Mouse (Mus musculus) adrenal gland, adult 18-20 months (tissue): ENCODE data around the gene Pip5k1a. TPM values are rescaled to one million over a fixed set of nuclear protein-coding genes. Genes with fewer than 3 reads are reported as not detected.
"Not testable (repeated sequence)": the region's sequence is repeated elsewhere in the genome, so short reads cannot be mapped to it uniquely, and the experiment has no call there.

Experiments used
- DNase-seq, 2 experiments: peaks; one replicate each; pipeline ENCODE4 v3.0.0; 2021 to 2022; ENCODE audit warnings: low spot score in 2 of 2
- total RNA-seq, 2 experiments: library from RNA; stranded (reverse); gene quantifications; 1 replicate in 1 of 2; 2 replicates in 1 of 2; pipeline ENCODE4 v1.2.3; 2021

Gene Pip5k1a
- total RNA-seq, 2 experiments from 2014 or later = 50.9 to 55.4 TPM

DNA sequence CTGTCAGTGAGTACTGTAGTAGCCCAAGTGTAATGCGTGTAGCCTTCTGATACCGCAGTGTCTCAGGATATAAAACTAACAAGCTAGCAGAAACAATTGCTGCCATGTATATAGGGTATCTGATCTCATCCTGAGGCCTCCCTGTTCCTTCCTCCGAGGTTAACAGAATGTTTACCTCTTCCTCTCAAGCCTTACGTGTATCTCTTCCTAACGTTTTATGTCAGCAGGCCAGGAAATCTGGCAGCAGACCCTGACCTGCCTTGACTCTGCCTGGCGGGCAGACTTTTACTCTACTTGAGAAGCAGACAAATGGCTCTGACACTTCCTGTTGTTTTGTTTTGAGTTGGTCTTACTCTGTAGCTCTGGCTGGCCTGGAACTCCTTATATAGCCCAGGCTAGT lies 14.8 kb upstream of the Pip5k1a start:
- no peak for DNase-seq

DNA sequence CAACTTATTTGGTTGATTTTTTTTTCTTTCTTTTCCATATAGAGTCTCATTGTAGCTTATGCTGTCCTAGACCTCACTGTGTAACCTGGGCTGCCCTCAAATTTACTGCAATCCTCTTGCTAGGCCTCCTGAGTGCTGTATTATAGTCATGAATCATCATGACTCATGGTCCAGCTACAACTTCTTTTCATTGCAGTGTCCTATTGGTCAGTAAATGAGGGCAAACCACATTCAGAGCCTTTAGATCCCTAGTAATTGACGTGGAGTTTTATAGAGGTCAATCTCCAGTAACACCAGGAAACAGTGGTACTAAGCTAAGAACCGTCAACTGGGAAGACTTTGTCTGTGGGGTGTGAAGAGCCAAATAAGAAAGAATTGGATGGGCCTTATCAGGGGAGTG lies 11.0 kb upstream of the Pip5k1a start:
- no peak for DNase-seq

DNA sequence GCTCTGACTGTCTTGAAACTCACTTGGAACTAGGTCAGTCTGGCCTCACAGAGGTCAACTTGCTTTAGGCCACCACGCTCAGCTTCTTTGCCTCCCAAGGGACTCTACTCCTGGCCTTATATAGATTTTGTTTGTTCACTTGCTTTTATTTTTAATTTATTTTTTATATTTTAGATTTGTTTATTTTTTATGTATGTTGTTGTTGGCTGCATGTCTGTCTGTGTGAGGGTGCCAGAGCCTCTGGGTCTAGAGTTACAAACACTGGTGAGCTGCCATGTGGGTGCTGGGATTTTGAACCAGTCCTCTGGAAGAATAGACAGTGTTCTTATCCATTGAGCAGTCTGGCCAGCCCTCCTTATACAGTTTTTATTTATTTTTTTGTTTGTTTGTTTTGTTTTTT lies 6.0 kb upstream of the Pip5k1a start:
- no peak for DNase-seq

DNA sequence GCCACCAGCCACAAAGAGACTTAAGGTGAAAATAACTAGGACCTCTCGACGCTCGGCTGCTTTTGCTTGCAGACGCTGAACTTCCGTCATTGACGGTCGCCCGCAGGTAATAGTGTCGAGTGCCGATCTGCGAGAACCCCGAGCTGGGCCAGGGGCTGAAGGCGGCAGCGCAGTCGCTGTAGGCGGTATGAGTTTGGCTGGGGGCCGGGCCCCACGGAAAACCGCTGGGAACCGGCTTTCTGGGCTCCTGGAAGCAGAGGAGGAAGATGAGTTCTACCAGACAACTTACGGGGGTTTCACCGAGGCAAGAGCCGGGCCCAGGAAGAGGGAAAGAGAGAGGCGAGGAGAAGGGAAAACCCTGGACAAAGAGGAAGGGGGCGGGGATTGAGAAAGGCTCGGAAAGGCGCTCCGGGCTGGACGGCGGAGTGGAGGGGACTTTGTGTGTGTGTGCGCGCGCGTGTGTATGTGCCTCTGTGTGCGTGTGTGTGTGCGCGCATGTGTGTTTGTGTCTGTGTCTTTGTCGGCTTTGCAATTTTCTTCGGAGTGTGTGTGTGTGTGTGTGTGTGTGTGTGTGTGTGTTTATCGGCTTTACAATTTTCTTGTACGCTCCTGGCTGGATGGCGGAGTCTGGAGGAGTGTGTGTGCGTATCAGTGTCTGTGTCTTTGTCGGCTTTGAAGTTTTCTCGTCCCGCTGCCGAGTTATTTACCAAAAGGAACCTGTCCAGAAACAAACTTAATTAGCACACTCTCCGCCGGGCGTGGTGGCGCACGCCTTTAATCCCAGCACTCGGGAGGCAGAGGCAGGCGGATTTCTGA lies 4.4 kb upstream of the Pip5k1a start, which contains the start of gene Vps72:
Gene Vps72 (plus strand): TSS at position 112 of the 816 bp plus-strand sequence.
- peak; percentile 85 to 86 for DNase-seq

DNA sequence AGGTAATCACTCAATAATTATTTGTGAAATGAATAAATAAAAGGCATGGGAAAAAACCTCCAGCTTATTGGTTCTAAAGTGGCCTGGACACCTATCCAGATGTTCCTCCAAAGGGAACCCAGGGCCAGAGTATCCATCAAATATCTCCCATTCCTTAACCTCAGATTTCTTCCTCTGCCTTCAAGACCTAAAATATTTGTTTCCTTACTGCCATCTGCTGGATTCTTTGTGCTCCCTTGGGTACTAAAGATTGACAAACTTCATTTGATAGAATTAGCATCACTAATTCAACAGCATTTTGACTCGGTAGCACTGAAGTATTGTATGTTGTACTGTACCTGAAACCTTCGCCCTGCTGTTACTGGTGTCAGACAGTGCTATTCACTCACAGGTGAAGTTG lies 1.2 kb upstream of the Pip5k1a start:
- DNase-seq = no peak

GRCm38 (mm10) chr3:95107308-95107707 lies 578 bp upstream of the Pip5k1a start:
- DNase-seq = not testable (repeated sequence)

- no peak for DNase-seq
Observed at GRCm38 (mm10) chr3:95105586-95106337, 968 bp downstream of the Pip5k1a start.

GRCm38 (mm10) chr3:95105121-95105520 lies 1.6 kb downstream of the Pip5k1a start:
- no peak for DNase-seq

GRCm38 (mm10) chr3:95100854-95101253 lies 5.9 kb downstream of the Pip5k1a start:
- DNase-seq = no peak

GRCm38 (mm10) chr3:95088071-95088470 lies 18.7 kb downstream of the Pip5k1a start:
- DNase-seq = no peak

DNA sequence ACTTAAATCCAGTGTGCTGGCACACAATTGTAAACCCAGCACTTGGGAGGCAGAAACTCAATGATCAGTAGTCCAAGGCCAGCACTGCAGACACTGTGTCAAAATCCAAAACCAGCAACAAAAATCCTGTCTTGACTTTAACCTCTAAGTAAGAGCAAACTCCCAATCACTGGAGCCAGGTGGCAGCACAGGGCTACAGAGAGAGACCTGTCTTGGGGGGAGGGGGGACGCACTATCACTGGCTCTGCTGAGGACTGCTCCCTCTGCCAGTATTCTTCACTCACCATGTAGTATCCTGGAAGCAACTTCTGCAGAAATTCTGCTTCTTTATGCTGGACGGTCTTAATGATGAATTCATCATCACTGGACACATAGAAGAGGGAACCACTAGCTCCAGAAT lies 35.1 kb downstream of the Pip5k1a start:
- DNase-seq = no peak

GRCm38 (mm10) chr3:95066570-95066969 lies 40.2 kb downstream of the Pip5k1a start:
- DNase-seq = peak in 1 of 2 experiments; percentile 30

DNA sequence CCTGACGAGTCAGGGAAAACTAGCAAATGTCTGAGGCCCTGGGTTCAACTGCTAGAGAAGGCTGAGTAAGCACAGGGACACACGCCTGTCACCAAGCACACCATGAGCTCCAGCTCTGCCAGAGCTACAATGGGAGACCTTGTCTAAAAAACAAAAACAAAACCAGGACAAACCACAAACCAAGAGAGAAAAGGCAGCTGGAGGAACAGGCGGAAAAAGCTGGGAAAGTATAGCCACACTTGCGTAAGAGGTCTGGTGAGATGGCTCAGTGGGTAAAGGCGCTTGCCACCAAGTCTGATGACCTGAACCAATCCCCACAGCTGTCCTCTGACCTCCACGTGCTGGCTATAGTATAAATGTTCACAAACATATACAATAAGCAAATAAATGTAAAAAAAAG lies 40.6 kb downstream of the Pip5k1a start:
- DNase-seq = no peak

DNA sequence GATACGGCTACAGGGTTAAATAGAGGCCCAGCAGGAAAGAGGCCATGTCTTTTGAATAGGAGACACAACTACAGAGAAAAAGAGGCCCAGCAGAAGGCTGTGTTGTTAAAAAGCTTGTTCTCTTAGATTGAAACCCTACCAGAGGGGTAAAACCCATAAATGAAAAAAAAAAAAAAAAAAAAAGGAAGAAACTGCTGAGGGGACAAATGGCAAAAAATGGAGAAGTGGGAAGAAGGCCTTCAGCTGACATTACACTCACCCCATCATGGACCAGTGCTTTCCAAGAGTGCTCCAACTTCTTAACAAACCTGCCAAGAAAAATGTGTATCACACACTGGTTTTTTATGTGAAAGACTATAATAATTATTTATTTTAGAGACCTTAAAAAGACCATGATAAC lies 41.2 kb downstream of the Pip5k1a start:
- DNase-seq = no peak

- DNase-seq = no peak
Observed at GRCm38 (mm10) chr3:95063741-95064140, 43.0 kb downstream of the Pip5k1a start.

GRCm38 (mm10) chr3:95058078-95058477 lies 48.7 kb downstream of the Pip5k1a start:
- DNase-seq = no peak

DNA sequence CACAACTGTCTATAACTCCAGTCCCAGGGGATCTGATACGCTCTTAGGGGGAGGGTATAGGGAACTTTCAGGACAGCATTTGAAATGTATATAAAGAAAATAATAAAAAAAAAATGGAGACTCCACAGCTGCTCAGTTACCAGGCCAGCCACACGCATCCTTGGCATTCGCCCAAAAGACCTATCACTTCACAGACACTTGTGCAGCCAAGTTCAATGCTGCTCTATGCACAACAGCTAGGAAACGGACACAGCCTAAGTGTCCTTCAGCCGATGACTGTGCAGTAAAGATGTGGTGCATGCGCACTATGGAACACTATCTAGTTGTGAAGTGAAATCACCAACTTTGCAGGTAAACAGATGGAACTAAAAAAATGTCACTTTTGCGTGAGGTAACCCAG lies 50.5 kb downstream of the Pip5k1a start:
- DNase-seq = no peak

DNA sequence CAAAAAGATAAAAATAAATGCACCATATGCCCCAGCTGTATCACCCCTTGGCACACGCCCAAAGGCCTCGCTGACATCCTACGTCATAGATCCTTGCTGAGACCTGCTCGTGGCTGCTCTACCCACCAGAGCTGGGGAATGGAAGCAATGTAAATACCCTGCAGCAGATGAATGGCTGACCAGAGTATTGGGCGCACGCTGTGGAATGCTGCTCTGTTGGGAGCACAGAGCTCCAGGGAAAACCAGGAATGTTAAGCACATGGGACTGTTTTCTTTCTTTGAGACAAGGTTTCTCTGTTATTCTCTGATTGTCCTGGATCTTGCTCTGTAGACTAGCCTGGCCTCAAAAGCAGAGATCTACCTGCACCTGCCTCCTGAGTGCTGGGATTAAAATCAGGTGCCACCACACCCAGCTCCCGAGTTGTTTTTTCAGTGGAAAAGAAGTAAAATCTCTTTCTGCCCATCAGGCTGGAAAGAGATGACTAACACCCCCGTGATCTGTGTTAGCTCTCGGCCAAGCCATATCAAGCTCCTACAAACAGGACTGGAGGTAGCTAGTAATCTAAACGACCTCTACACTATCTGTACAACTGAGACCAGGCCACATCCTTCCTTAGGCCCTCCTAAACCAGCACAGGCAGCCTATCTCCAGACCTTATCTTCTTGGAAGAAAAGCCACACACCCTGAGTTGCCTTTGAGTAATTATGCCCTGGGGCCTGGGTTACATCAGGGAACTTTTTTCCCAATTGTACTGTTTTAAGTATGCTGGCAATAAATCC lies 52.1 kb downstream of the Pip5k1a start:
- DNase-seq = no peak

- DNase-seq = no peak
Observed at GRCm38 (mm10) chr3:95053701-95054100, 53.0 kb downstream of the Pip5k1a start.

- DNase-seq = no peak
Observed at GRCm38 (mm10) chr3:95052959-95053358, 53.8 kb downstream of the Pip5k1a start.

GRCm38 (mm10) chr3:95047914-95048313 lies 58.8 kb downstream of the Pip5k1a start:
- DNase-seq = no peak
